Mouse (Mus musculus): ENCODE measurements around the gene C2cd4c. TPM values are rescaled to one million over a fixed set of nuclear protein-coding genes. Genes with fewer than 3 reads are reported as not detected.

Gene C2cd4c
- 0.19 TPM in 1 of 2 replicates, not detected in the other for polyA plus RNA-seq (2014; fragmentation: Nextera tagmentation; extraction: Ambion mirVana)

DNA sequence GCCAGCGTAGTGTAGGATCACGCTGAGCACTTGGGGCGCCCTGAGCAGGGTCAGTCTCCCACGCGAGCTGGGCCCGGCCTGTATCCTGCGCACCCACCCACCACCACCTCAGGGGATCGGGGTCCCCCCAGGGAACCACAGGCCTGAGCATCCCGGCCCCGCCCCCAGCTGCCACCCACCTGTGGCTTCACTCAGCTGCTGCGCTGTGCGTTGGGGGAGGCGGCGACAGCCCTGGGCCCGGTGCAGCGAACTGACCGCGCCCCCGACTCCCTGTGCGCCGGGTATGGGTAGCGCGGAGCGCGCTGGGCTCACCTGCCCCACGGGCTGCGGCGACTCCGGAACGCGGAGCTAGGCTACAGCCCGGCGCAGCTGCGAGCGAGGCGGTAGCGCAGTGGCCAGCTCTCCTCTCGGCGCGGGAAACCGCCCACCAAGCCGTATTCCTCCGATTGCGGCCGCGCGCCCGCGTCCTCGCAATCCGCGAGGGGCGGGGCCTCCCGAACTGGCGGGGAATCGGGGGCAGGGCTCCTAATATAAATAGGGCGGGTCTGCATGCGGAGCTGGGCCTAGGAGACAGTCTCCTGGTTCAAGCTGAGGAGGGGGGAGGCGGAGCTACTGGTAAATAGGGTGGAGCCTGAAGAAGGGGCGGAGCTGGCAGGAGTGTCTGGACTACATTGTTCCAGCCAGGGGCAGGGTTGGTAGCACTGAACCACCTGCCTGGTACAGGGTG is at the start of gene C2cd4c:
C2cd4c (minus strand) TSS at position 448 of the 727 bp plus-strand sequence.
- peak within 1 kb of the TSS; percentile 48; the same call in 1 of the 2 replicates for H3K9ac ChIP-seq (ENCODE audit: low read length)
- H3K9me3 ChIP-seq (ENCODE audit: control insufficient read depth, low read length), result no peaks in the 10 kb centered on the region
- peaks cover 25% of the 10 kb centered on the region for H3K27me3 ChIP-seq (replicated peaks; ENCODE audit: control insufficient read depth, insufficient read depth, low read length)
- H3K4me1 ChIP-seq (replicated peaks; ENCODE audit: control insufficient read depth, insufficient read depth, low read length), result peaks cover 5% of the 10 kb centered on the region; the same call in 1 of the 2 replicates
- ATAC-seq (replicated peaks; ENCODE audit: low FRiP score, low TSS enrichment, low read depth) (peak; percentile 83), DNase-seq (ENCODE audit: low spot score) (peak; percentile 90)
- peak within 1 kb of the TSS; percentile 49 for H3K4me3 ChIP-seq (ENCODE audit: low read depth, low read length)
- no peak within 1 kb of the TSS for H3K27ac ChIP-seq (ENCODE audit: low read depth)
- no peaks in the 10 kb centered on the region for H3K36me3 ChIP-seq (ENCODE audit: control insufficient read depth, insufficient read depth, low read length)
- H3K4me2 ChIP-seq (ENCODE audit: low read length), result peak within 1 kb of the TSS; percentile 96
- 1% methylated on average over 60 of the region's 60 CpGs for WGBS

GRCm38 (mm10) chr10:79661861-79662260 is 48.0 kb upstream of the C2cd4c start:
- Histone ChIP-seq H3K4me2 (ENCODE audit: low read length) (no peak overlapping the region), H3K27me3 (replicated peaks; ENCODE audit: control insufficient read depth, insufficient read depth, low read length) (no peaks in the 10 kb centered on the region), H3K27ac (ENCODE audit: low read depth) (no peak overlapping the region), H3K4me3 (ENCODE audit: low read depth, low read length) (no peak overlapping the region), H3K9ac (ENCODE audit: low read length) (no peak overlapping the region), H3K36me3 (ENCODE audit: control insufficient read depth, insufficient read depth, low read length) (no peaks in the 10 kb centered on the region), H3K4me1 (replicated peaks; ENCODE audit: control insufficient read depth, insufficient read depth, low read length) (no peaks in the 10 kb centered on the region), H3K9me3 (ENCODE audit: control insufficient read depth, low read length) (no peaks in the 10 kb centered on the region)
- DNase-seq (ENCODE audit: low spot score) (no peak), ATAC-seq (replicated peaks; ENCODE audit: low FRiP score, low TSS enrichment, low read depth) (no peak)
- WGBS, result 51% methylated on average over 3 of the region's 3 CpGs

DNA sequence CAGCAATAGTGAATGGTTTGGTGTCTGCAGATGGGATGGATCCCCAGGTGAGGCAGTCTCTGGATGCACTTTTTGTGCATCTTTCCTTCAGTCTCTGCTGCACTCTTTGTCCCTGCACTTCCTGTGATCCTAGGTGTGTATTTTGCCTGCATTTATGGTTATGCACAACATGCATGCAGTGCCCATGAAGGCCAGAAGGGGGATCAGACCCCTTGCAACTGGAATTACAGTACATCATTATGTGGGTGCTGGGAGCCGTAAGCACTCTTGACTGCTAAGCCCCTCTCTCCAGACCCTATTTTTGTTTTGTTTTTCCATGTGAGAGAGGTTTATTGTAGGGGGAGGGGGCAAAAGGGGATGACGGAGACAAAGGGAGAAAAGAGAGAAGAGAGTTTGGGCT is 46.5 kb upstream of the C2cd4c start:
- H3K9ac ChIP-seq (ENCODE audit: low read length), result no peak overlapping the region
- H3K27ac ChIP-seq (ENCODE audit: low read depth), result no peak overlapping the region
- no peaks in the 10 kb centered on the region for H3K9me3 ChIP-seq (ENCODE audit: control insufficient read depth, low read length)
- H3K27me3 ChIP-seq (replicated peaks; ENCODE audit: control insufficient read depth, insufficient read depth, low read length), result no peaks in the 10 kb centered on the region
- no peaks in the 10 kb centered on the region for H3K36me3 ChIP-seq (ENCODE audit: control insufficient read depth, insufficient read depth, low read length)
- no peak overlapping the region for H3K4me2 ChIP-seq (ENCODE audit: low read length)
- H3K4me1 ChIP-seq (replicated peaks; ENCODE audit: control insufficient read depth, insufficient read depth, low read length), result no peaks in the 10 kb centered on the region
- no peak for ATAC-seq (replicated peaks; ENCODE audit: low FRiP score, low TSS enrichment, low read depth)
- H3K4me3 ChIP-seq (ENCODE audit: low read depth, low read length), result no peak overlapping the region
- WGBS, result 88% methylated on average over 2 of the region's 2 CpGs
- no peak for DNase-seq (ENCODE audit: low spot score)

- ATAC-seq (replicated peaks; ENCODE audit: low FRiP score, low TSS enrichment, low read depth) (no peak), DNase-seq (ENCODE audit: low spot score) (no peak)
- H3K4me3 ChIP-seq (ENCODE audit: low read depth, low read length), result no peak overlapping the region
- no peaks in the 10 kb centered on the region for H3K9me3 ChIP-seq (ENCODE audit: control insufficient read depth, low read length)
- WGBS, result 16% methylated on average over 4 of the region's 4 CpGs
- no peaks in the 10 kb centered on the region for H3K27me3 ChIP-seq (replicated peaks; ENCODE audit: control insufficient read depth, insufficient read depth, low read length)
- H3K4me1 ChIP-seq (replicated peaks; ENCODE audit: control insufficient read depth, insufficient read depth, low read length), result no peaks in the 10 kb centered on the region
- no peak overlapping the region for H3K27ac ChIP-seq (ENCODE audit: low read depth)
- H3K4me2 ChIP-seq (ENCODE audit: low read length), result no peak overlapping the region
- H3K9ac ChIP-seq (ENCODE audit: low read length), result no peak overlapping the region
- H3K36me3 ChIP-seq (ENCODE audit: control insufficient read depth, insufficient read depth, low read length), result no peaks in the 10 kb centered on the region
These were observed 45.0 kb upstream of the C2cd4c start for GRCm38 (mm10) chr10:79658829-79659228.

DNA sequence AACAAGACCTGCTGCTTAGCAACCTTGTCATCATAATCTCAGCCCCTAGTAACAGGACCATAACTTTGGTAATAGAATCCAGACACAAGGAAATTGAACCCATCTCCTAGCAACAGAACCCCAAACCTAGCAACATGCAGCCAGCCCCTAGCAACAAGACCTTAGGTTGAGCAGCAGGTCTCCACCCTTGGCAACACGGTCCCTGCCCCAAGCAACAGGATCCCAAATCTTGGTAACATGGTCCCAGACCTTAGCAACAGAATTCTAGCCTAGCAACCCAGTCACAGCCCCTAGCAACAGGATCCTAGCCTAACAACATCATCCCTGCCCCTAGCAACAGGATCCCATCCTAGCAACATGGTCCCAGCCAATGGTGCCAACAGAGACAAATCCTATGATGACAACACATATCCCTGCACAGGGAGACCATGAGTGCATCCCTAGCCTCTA is 41.1 kb upstream of the C2cd4c start:
- no peak overlapping the region for H3K9ac ChIP-seq (ENCODE audit: low read length)
- H3K4me2 ChIP-seq (ENCODE audit: low read length), result no peak overlapping the region
- H3K4me3 ChIP-seq (ENCODE audit: low read depth, low read length), result no peak overlapping the region
- no peaks in the 10 kb centered on the region for H3K36me3 ChIP-seq (ENCODE audit: control insufficient read depth, insufficient read depth, low read length)
- H3K27me3 ChIP-seq (replicated peaks; ENCODE audit: control insufficient read depth, insufficient read depth, low read length), result no peaks in the 10 kb centered on the region
- WGBS, result 25% methylated on average over 1 of the region's 1 CpGs
- ATAC-seq (replicated peaks; ENCODE audit: low FRiP score, low TSS enrichment, low read depth), result no peak
- no peaks in the 10 kb centered on the region for H3K9me3 ChIP-seq (ENCODE audit: control insufficient read depth, low read length)
- no peak for DNase-seq (ENCODE audit: low spot score)
- H3K27ac ChIP-seq (ENCODE audit: low read depth), result no peak overlapping the region
- H3K4me1 ChIP-seq (replicated peaks; ENCODE audit: control insufficient read depth, insufficient read depth, low read length), result no peaks in the 10 kb centered on the region

DNA sequence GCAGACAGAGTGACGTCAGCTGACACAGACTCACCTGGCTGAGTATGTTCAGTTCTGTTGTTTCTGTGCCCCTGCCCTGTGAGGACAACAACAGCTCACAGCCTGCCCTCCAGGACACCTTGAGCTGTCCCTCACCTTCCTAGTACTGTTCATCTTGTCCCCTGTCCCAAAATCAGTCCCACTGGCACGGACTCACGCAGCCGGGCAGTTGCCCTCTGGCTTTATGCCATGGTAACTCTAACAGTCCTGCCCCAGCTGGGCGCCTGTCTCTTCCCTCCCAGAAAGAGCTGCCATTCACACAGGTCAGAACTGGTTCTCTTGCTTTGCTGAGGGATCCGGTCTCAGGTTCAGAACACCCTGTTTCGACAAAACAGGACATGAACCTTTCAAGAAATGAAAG is 39.0 kb upstream of the C2cd4c start:
- no peak overlapping the region for H3K9ac ChIP-seq (ENCODE audit: low read length)
- no peaks in the 10 kb centered on the region for H3K4me1 ChIP-seq (replicated peaks; ENCODE audit: control insufficient read depth, insufficient read depth, low read length)
- WGBS, result 88% methylated on average over 7 of the region's 7 CpGs
- no peaks in the 10 kb centered on the region for H3K9me3 ChIP-seq (ENCODE audit: control insufficient read depth, low read length)
- no peak overlapping the region for H3K4me3 ChIP-seq (ENCODE audit: low read depth, low read length)
- ATAC-seq (replicated peaks; ENCODE audit: low FRiP score, low TSS enrichment, low read depth), result no peak
- H3K27me3 ChIP-seq (replicated peaks; ENCODE audit: control insufficient read depth, insufficient read depth, low read length), result no peaks in the 10 kb centered on the region
- no peak overlapping the region for H3K4me2 ChIP-seq (ENCODE audit: low read length)
- DNase-seq (ENCODE audit: low spot score), result no peak
- H3K27ac ChIP-seq (ENCODE audit: low read depth), result no peak overlapping the region
- H3K36me3 ChIP-seq (ENCODE audit: control insufficient read depth, insufficient read depth, low read length), result no peaks in the 10 kb centered on the region

DNA sequence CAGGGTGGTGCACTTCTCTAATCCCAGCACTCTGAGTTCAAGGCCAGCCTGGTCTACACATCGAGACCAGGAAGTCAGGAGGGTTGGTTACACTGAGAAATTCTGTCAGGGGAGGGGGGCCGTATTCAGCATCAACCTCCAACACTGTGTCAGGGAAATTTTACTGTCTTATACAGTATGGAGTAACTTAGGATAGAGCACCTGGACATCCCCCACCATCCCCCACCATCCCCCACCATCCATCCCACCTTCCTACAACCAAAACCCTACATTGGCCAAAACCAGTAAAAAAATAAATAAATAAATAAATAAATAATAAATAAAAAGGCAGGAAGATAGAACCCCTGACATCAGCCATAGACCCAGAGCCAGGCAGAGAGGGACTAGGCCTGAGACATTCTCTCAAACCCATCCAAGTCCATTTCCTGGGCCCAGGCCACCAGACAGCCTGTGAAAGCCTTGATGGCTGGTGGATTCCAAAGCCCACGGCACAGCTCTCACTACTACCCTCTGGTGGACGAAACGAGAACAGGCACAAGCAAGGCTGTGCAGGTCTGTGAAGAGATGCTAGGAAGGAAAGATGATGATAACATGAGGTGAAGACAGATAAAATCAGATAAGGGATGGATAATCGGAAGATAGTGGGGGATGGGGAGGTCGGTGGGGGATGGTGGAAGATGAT is 35.4 kb upstream of the C2cd4c start:
- peak; percentile 85 for DNase-seq (ENCODE audit: low spot score)
- no peaks in the 10 kb centered on the region for H3K9me3 ChIP-seq (ENCODE audit: control insufficient read depth, low read length)
- H3K4me2 ChIP-seq (ENCODE audit: low read length), result no peak overlapping the region
- peak; percentile 70; the same call in 1 of the 2 replicates for ATAC-seq (replicated peaks; ENCODE audit: low FRiP score, low TSS enrichment, low read depth)
- no peaks in the 10 kb centered on the region for H3K36me3 ChIP-seq (ENCODE audit: control insufficient read depth, insufficient read depth, low read length)
- 32% methylated on average over 7 of the region's 7 CpGs for WGBS
- H3K27me3 ChIP-seq (replicated peaks; ENCODE audit: control insufficient read depth, insufficient read depth, low read length), result no peaks in the 10 kb centered on the region
- H3K4me1 ChIP-seq (replicated peaks; ENCODE audit: control insufficient read depth, insufficient read depth, low read length), result no peaks in the 10 kb centered on the region
- H3K27ac ChIP-seq (ENCODE audit: low read depth), result no peak overlapping the region
- no peak overlapping the region for H3K9ac ChIP-seq (ENCODE audit: low read length)
- H3K4me3 ChIP-seq (ENCODE audit: low read depth, low read length), result no peak overlapping the region

DNA sequence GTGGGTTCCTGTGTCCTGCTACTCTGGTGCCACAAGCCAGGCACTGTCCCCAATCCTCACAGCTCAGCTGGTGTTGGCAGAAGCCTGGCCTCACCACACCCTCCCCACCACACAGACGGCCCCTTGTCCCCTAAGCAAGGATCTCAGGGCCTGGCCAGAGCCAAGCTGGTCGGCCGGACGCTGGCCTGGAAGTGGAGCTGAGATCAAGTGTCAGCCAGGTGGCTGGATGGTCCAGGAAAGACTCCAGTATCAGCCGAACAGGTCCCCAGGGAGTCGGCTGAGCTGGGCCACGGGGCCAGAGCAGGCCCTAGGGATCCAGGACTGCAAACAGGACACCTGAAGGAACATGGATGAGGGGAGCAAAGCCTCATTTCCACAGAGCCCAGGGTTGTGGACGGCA is 31.9 kb upstream of the C2cd4c start, which contains the start of gene Odf3l2:
Odf3l2 (minus strand) TSS at position 28 of the 400 bp plus-strand sequence.
- H3K4me3 ChIP-seq (ENCODE audit: low read depth, low read length), result no peak within 1 kb of the TSS
- no peaks in the 10 kb centered on the region for H3K4me1 ChIP-seq (replicated peaks; ENCODE audit: control insufficient read depth, insufficient read depth, low read length)
- H3K9me3 ChIP-seq (ENCODE audit: control insufficient read depth, low read length), result no peaks in the 10 kb centered on the region
- H3K27me3 ChIP-seq (replicated peaks; ENCODE audit: control insufficient read depth, insufficient read depth, low read length), result no peaks in the 10 kb centered on the region
- 0 out of 2 replicates have a peak within 1 kb of the TSS, but pooled peaks have one; percentile 13 for H3K9ac ChIP-seq (ENCODE audit: low read length)
- no peak within 1 kb of the TSS for H3K4me2 ChIP-seq (ENCODE audit: low read length)
- H3K36me3 ChIP-seq (ENCODE audit: control insufficient read depth, insufficient read depth, low read length), result no peaks in the 10 kb centered on the region
- ATAC-seq (replicated peaks; ENCODE audit: low FRiP score, low TSS enrichment, low read depth) (no peak), DNase-seq (ENCODE audit: low spot score) (no peak)
- 68% methylated on average over 8 of the region's 8 CpGs for WGBS
- no peak within 1 kb of the TSS for H3K27ac ChIP-seq (ENCODE audit: low read depth)
